In the genomic region with DNA sequence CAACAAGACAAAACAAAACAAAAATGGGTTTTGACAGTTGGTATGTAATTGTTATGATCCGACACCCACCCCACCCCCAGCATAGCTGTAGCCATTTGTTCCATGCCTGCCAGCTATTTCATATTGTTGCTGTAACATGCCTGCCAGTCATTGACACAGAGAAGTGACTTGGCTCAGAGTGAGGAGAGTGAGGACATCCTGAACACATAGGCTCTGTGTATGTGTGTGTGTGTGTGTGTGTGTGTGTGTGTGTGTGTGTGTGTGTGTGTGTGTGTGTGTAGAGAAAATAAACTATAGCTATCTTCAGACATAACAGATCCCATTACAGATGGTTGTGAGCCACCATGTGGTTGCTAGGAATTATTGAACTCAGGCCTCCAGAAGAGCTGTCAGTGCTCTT, we compare ENCODE assay signal across 6 mouse cellular contexts. TPM values are rescaled to one million over a fixed set of nuclear protein-coding genes. Genes with fewer than 3 reads are reported as not detected.
DNase-seq lines count a peak whose midpoint lies in the region; ATAC-seq and TF ChIP-seq lines count a peak whose summit lies in the region.
"Not testable (repeated sequence)": the region's sequence is repeated elsewhere in the genome, so short reads cannot be mapped to it uniquely, and the experiment has no call there.

No protein-coding gene starts in this region.

- not testable (repeated sequence) for H3K4me3 ChIP-seq in intestine, postnatal 0 days (ENCODE audit: low read depth, low read length); lung, embryonic 16.5 days (ENCODE audit: low read length); midbrain, embryonic 11.5 days (ENCODE audit: low read depth, low read length)

- not testable (repeated sequence) for H3K9me3 ChIP-seq in intestine, postnatal 0 days (ENCODE audit: control insufficient read depth); lung, embryonic 16.5 days (ENCODE audit: control insufficient read depth, low read length); midbrain, embryonic 11.5 days (ENCODE audit: control insufficient read depth, low read length)

- not testable (repeated sequence) for H3K4me2 ChIP-seq in intestine, postnatal 0 days (replicated peaks; ENCODE audit: low read depth); lung, embryonic 16.5 days (ENCODE audit: low read depth, low read length); midbrain, embryonic 11.5 days

- H3K36me3 ChIP-seq in intestine, postnatal 0 days (ENCODE audit: control insufficient read depth, insufficient read depth) = peaks cover 28% of the 10 kb centered on the region
- H3K36me3 ChIP-seq in lung, embryonic 16.5 days (ENCODE audit: control insufficient read depth, insufficient read depth, low read length) = peaks cover 17% of the 10 kb centered on the region
- not testable (repeated sequence) for H3K36me3 ChIP-seq in midbrain, embryonic 11.5 days (ENCODE audit: control insufficient read depth, insufficient read depth, low read length)

- peak; percentile 12 for DNase-seq in 3T3-L1 (ENCODE audit: low read depth, low spot score)
- peak; percentile 31 for DNase-seq in NIH3T3 (ENCODE audit: low read depth)
- DNase-seq in brain, adult 2 months (ENCODE audit: low read depth, low spot score) = peak; percentile 27
- DNase-seq in midbrain, embryonic 11.5 days (ENCODE audit: low spot score, missing footprints) = peak; percentile 69

- not testable (repeated sequence) for H3K27ac ChIP-seq in intestine, postnatal 0 days (ENCODE audit: low read depth, low read length); lung, embryonic 16.5 days (ENCODE audit: low read length); midbrain, embryonic 11.5 days (ENCODE audit: low read depth, low read length)

- 92% methylated on average over 1 of the region's 1 CpGs for WGBS in intestine, postnatal 0 days
- WGBS in lung, embryonic 16.5 days = 63% methylated on average over 1 of the region's 1 CpGs
- WGBS in midbrain, embryonic 11.5 days = 56% methylated on average over 1 of the region's 1 CpGs

- ATAC-seq in intestine, postnatal 0 days; midbrain, embryonic 11.5 days (ENCODE audit: low FRiP score): not testable (repeated sequence)
- peak; percentile 41; the same call in 1 of the 2 replicates for ATAC-seq in lung, embryonic 16.5 days (ENCODE audit: low read depth)

- not testable (repeated sequence) for H3K4me1 ChIP-seq in intestine, postnatal 0 days (replicated peaks; ENCODE audit: control insufficient read depth, insufficient read depth, low read length); lung, embryonic 16.5 days (replicated peaks; ENCODE audit: control insufficient read depth, insufficient read depth, low read length); midbrain, embryonic 11.5 days (ENCODE audit: control insufficient read depth, insufficient read depth, low read length)

- not testable (repeated sequence) for H3K9ac ChIP-seq in intestine, postnatal 0 days (ENCODE audit: low read depth, low read length); lung, embryonic 16.5 days (ENCODE audit: low read length); midbrain, embryonic 11.5 days (ENCODE audit: low read length)

- not testable (repeated sequence) for H3K27me3 ChIP-seq in intestine, postnatal 0 days (replicated peaks; ENCODE audit: control insufficient read depth, insufficient read depth, low read length); lung, embryonic 16.5 days (ENCODE audit: control insufficient read depth, insufficient read depth, low read depth, low read length); midbrain, embryonic 11.5 days (ENCODE audit: control insufficient read depth, insufficient read depth, low read length)

- 0 out of 2 replicates have a peak, but pooled peaks have one; percentile 12 for TF ChIP-seq CTCF in intestine, postnatal 0 days (IDR thresholded peaks at IDR 0.05; ENCODE audit: low read depth)

RNA-seq across cellular contexts. Expression of gene Zfp956, which starts 15.0 kb away (rescaled TPM):
- 6.7 and 7.0 TPM in 2 replicates for polyA plus RNA-seq in intestine, postnatal 0 days (2015; fragmentation: Nextera tagmentation; extraction: Ambion mirVana)
- 8.6 and 9.2 TPM in 2 replicates for polyA plus RNA-seq in lung, embryonic 16.5 days (2015; fragmentation: Nextera tagmentation; extraction: Ambion mirVana)
- 6.6 and 6.9 TPM in 2 replicates for polyA plus RNA-seq in midbrain, embryonic 11.5 days (2014; fragmentation: Nextera tagmentation; extraction: Ambion mirVana)

RNA-seq across cellular contexts. Expression of gene Zfp212, which starts 47.9 kb away (rescaled TPM):
- polyA plus RNA-seq in intestine, postnatal 0 days (2015; fragmentation: Nextera tagmentation; extraction: Ambion mirVana) = 7.5 and 8.8 TPM in 2 replicates
- polyA plus RNA-seq in lung, embryonic 16.5 days (2015; fragmentation: Nextera tagmentation; extraction: Ambion mirVana) = 19.9 and 20.5 TPM in 2 replicates
- 12.0 and 13.1 TPM in 2 replicates for polyA plus RNA-seq in midbrain, embryonic 11.5 days (2014; fragmentation: Nextera tagmentation; extraction: Ambion mirVana)

Comparison
In these comparisons a context has a peak if more than half of its experiments do, and no peak if none do; other contexts are left out.
1. DNase-seq: peak in every context shown above with its lines; median percentile 69 in midbrain, embryonic 11.5 days; 31 in NIH3T3; 27 in brain, adult 2 months; 12 in 3T3-L1.